Comparison of ENCODE assay signal across 8 mouse cellular contexts in genomic region chr9:75559512-75560012, GRCm38 (mm10). TPM values are rescaled to one million over a fixed set of nuclear protein-coding genes. Genes with fewer than 3 reads are reported as not detected.
DNase-seq lines count a peak whose midpoint lies in the region; ATAC-seq lines count a peak whose summit lies in the region.

Gene Tmod3, minus strand, starts transcription at chr9:75559657.

- H3K27me3 ChIP-seq in hindbrain, embryonic 12.5 days, result no peaks in the 10 kb centered on the region

- 3% methylated on average over 21 of the region's 21 CpGs for WGBS in hindbrain, embryonic 12.5 days

- H3K9ac ChIP-seq in hindbrain, embryonic 12.5 days, result peak within 1 kb of the TSS; percentile 86

- DNase-seq in NIH3T3 (ENCODE audit: low read depth), result peak; percentile 95
- peak; percentile 97 to 98 for DNase-seq in cerebellum, postnatal 10 days
- peak; percentile 89 to 93 for DNase-seq in frontal cortex, postnatal 10 days (ENCODE audit: low spot score in 2 of 2)
- DNase-seq in layer of hippocampus, postnatal 25 days (ENCODE audit: extremely low spot score in 1 of 2, low spot score in 1 of 2), result peak; percentile 92 to 96
- peak; percentile 96 for DNase-seq in lung, postnatal 25 days (ENCODE audit: low spot score)
- peak; percentile 93 for DNase-seq in retina, embryonic 14.5 days (ENCODE audit: low spot score)
- peak; percentile 97 for DNase-seq in thymus, postnatal 4 days

- H3K4me2 ChIP-seq in hindbrain, embryonic 12.5 days (replicated peaks), result peak within 1 kb of the TSS; percentile 84

- H3K4me1 ChIP-seq in hindbrain, embryonic 12.5 days, result peaks cover 9% of the 10 kb centered on the region

- peak; percentile 98 for ATAC-seq in hindbrain, embryonic 12.5 days (ENCODE audit: low FRiP score)

- H3K36me3 ChIP-seq in hindbrain, embryonic 12.5 days, result no peaks in the 10 kb centered on the region

- H3K9me3 ChIP-seq in hindbrain, embryonic 12.5 days (replicated peaks), result no peaks in the 10 kb centered on the region

- H3K4me3 ChIP-seq in hindbrain, embryonic 12.5 days, result peak within 1 kb of the TSS; percentile 81

- peak within 1 kb of the TSS; percentile 81 for H3K27ac ChIP-seq in hindbrain, embryonic 12.5 days

RNA-seq across cellular contexts. Expression of gene Tmod3, which starts in this region (rescaled TPM):
- polyA plus RNA-seq in hindbrain, embryonic 12.5 days (2016; fragmentation: Nextera tagmentation; extraction: Ambion mirVana), result 96.5 and 98.4 TPM in 2 replicates
- total RNA-seq in layer of hippocampus, postnatal 25 days (2021), result 10 to 100 TPM; 38.7 to 42.6 TPM

Comparison
In these comparisons a context has a peak if more than half of its experiments do, and no peak if none do; other contexts are left out.
1. Peak in every context shown above with its lines: DNase-seq, ATAC-seq, H3K4me3 ChIP-seq and H3K27ac ChIP-seq.